Mouse (Mus musculus) bone marrow macrophage, adult 2 months (primary cell): ENCODE measurements around the gene Abca16. TPM values are rescaled to one million over a fixed set of nuclear protein-coding genes. Genes with fewer than 3 reads are reported as not detected.

ENCODE experiments used
- H3K27ac ChIP-seq: 2 replicates; pipeline ENCODE4 v1.5.1; 2012; ENCODE audit warnings: low read depth, low read length; ENCODE audit not compliant: insufficient read depth
- H3K4me1 ChIP-seq: 2 replicates; pipeline ENCODE4 v1.6.1; 2012; ENCODE audit warnings: low read length; ENCODE audit not compliant: control insufficient read depth, insufficient read depth
- H3K4me3 ChIP-seq: 2 replicates; pipeline ENCODE4 v1.5.1; 2012; ENCODE audit warnings: mild to moderate bottlenecking, low read length, moderate library complexity; ENCODE audit not compliant: insufficient read depth
- CTCF ChIP-seq: IDR thresholded peaks from 2 replicates; pipeline ENCODE4 v1.5.1; 2012; ENCODE audit warnings: low read depth, mild to moderate bottlenecking, low read length, moderate library complexity
- POLR2A ChIP-seq: IDR thresholded peaks from 2 replicates; pipeline ENCODE4 v1.6.1; 2012; ENCODE audit warnings: mild to moderate bottlenecking, low read depth, low read length, borderline replicate concordance
- polyA plus RNA-seq: library from polyadenylated mRNA; stranded (reverse); fragments of >200 nt; gene quantifications from 2 replicates; pipeline ENCODE4 v1.2.4, GENCODE M21; 2012; ENCODE audit not compliant: missing spikeins, insufficient read depth, insufficient read length

Gene Abca16
- polyA plus RNA-seq, 1 experiment: not detected

GRCm38 (mm10) chr7:120567366-120567765 lies 157.9 kb downstream of the Abca16 start:
- Histone ChIP-seq H3K4me1 (no peaks in the 10 kb centered on the region), H3K4me3 (no peak overlapping the region), H3K27ac (no peak overlapping the region)
- TF ChIP-seq CTCF (no peak), POLR2A (no peak)

GRCm38 (mm10) chr7:120576520-120576919 lies 167.1 kb downstream of the Abca16 start:
- Histone ChIP-seq H3K4me1 (no peaks in the 10 kb centered on the region), H3K4me3 (no peak overlapping the region), H3K27ac (no peak overlapping the region)
- TF ChIP-seq POLR2A: no peak
- TF ChIP-seq CTCF: no peak

Other genes with a start within 250 kb of the Abca16 start
- not detected in 2 replicates for gene Anks4b, start 235.8 kb upstream of the Abca16 start, polyA plus RNA-seq
- gene Crym, start 207.5 kb upstream of the Abca16 start, polyA plus RNA-seq: not detected in 2 replicates
- not detected in 2 replicates for gene Abca14, start 205.7 kb upstream of the Abca16 start, polyA plus RNA-seq
- gene Abca15, start 81.0 kb upstream of the Abca16 start, polyA plus RNA-seq: not detected in 2 replicates
- 75.3 and 99.8 TPM in 2 replicates for gene Uqcrc2, start 225.5 kb downstream of the Abca16 start, polyA plus RNA-seq